Mouse (Mus musculus): ENCODE measurements at regions not wholly inside any gene's neighbourhood (a gene's known extent, or its start where the extent isn't known, plus 50 kb on each side); places are given as distances from the start of the nearest gene placed in this dataset.

DNA sequence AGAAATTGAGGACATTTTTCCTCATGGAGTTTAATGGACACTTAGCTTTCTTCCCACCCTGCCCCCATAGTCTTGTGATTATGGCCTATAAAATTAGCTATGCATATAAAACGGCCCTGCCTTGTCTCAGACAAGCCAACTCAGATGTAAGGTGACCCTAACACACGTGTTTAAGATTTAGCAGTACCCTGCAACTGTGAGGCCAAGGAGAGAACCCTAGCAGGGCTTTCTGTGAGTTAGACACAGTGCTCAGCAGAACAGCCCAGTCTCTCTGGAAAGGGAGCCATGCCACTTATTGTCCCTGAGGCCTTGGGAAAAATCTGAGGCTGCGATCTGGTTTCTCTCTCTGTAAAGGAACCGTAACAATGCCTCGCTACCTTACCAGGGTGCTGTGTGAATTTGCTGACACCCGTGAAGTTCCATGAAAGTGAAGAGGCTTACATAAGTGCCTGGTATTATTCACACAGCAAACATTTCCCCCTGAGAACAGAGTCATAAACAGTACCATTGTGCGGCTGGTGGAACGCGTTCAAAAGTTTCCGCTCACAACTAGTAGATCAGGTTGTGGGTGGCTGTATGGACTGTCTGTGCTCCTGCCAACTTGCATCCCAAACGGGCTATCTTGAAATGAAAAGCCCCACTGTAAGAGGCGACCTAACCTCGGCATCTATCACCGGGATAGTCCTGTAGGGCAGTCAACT, 162.3 kb upstream of the Ankrd55 start:
- TF ChIP-seq CTCF (IDR thresholded peaks at IDR 0.05; ENCODE audit: low read depth, low read length), result no peak
- TF ChIP-seq TAL1 (conservative IDR thresholded peaks at IDR 0.05; ENCODE audit: low read depth, low read length), result no peak
- no peak for TF ChIP-seq GATA2 (IDR thresholded peaks at IDR 0.05; ENCODE audit: borderline replicate concordance, low read depth, low read length)
- no peak for TF ChIP-seq GATA1 (IDR thresholded peaks at IDR 0.05; ENCODE audit: borderline replicate concordance, low read length)
- no peak for TF ChIP-seq POLR2AphosphoS5 (IDR thresholded peaks at IDR 0.05; ENCODE audit: insufficient replicate concordance, low read depth, low read length)

All from G1E (cell line).